Mouse (Mus musculus) forelimb bud, embryonic 11.5 days (tissue): ENCODE measurements around the gene Ddx49.

Source experiments
- DNase-seq: peaks from one replicate; pipeline ENCODE4 v3.0.0-alpha.2; 2012; ENCODE audit warnings: low read depth, low spot score

Ddx49 gene

GRCm38 (mm10) chr8:70316511-70317504, 14.5 kb upstream of the Ddx49 start:
- DNase-seq = peak; percentile 88

- peak; percentile 68 for DNase-seq
Observed at GRCm38 (mm10) chr8:70315624-70316510, 13.6 kb upstream of the Ddx49 start, which contains the start of gene Cers1. Cers1 (plus strand) TSS chr8:70315775.

- DNase-seq = no peak
Observed at GRCm38 (mm10) chr8:70313399-70313798, 11.1 kb upstream of the Ddx49 start.

GRCm38 (mm10) chr8:70309311-70309710, 7.0 kb upstream of the Ddx49 start:
- DNase-seq = no peak

GRCm38 (mm10) chr8:70302901-70303300, 612 bp upstream of the Ddx49 start:
- DNase-seq = no peak

- DNase-seq = no peak
Observed at GRCm38 (mm10) chr8:70300881-70301280, 1.4 kb downstream of the Ddx49 start.

GRCm38 (mm10) chr8:70293988-70294405, 8.3 kb downstream of the Ddx49 start:
- DNase-seq = no peak

GRCm38 (mm10) chr8:70286737-70287136, 15.6 kb downstream of the Ddx49 start:
- no peak for DNase-seq

GRCm38 (mm10) chr8:70285304-70285703, 17.0 kb downstream of the Ddx49 start:
- DNase-seq = no peak

- DNase-seq = no peak
Observed at GRCm38 (mm10) chr8:70284421-70284820, 17.9 kb downstream of the Ddx49 start.

GRCm38 (mm10) chr8:70283136-70284077, 18.9 kb downstream of the Ddx49 start:
- DNase-seq = no peak

- peak; percentile 91 for DNase-seq
Observed at GRCm38 (mm10) chr8:70282603-70283135, 19.6 kb downstream of the Ddx49 start, which contains the start of gene Homer3. Homer3 (plus strand) TSS chr8:70282827.

GRCm38 (mm10) chr8:70281001-70281400, 21.3 kb downstream of the Ddx49 start:
- no peak for DNase-seq

- no peak for DNase-seq
Observed at GRCm38 (mm10) chr8:70279266-70279665, 23.0 kb downstream of the Ddx49 start.

- no peak for DNase-seq
Observed at GRCm38 (mm10) chr8:70278175-70278574, 24.1 kb downstream of the Ddx49 start.

- DNase-seq = no peak
Observed at GRCm38 (mm10) chr8:70276476-70276875, 25.8 kb downstream of the Ddx49 start.

- DNase-seq = no peak
Observed at GRCm38 (mm10) chr8:70274350-70274749, 27.9 kb downstream of the Ddx49 start.

GRCm38 (mm10) chr8:70272949-70273348, 29.3 kb downstream of the Ddx49 start:
- no peak for DNase-seq

GRCm38 (mm10) chr8:70268799-70269565, 33.3 kb downstream of the Ddx49 start:
- DNase-seq = no peak

- DNase-seq = no peak
Observed at GRCm38 (mm10) chr8:70268311-70268710, 34.0 kb downstream of the Ddx49 start.
